Mouse (Mus musculus) E14TG2a.4 (cell line): Measurements from ENCODE around the gene Gm20388.

ENCODE experiments used
- H3K27me3 ChIP-seq: 2 replicates; pipeline ENCODE4 v1.6.1; 2014; ENCODE audit warnings: low read length, control low read depth; ENCODE audit not compliant: insufficient read depth
- H3K36me3 ChIP-seq: 2 replicates; pipeline ENCODE4 v1.6.1; 2014; ENCODE audit warnings: low read length, control low read depth; ENCODE audit not compliant: insufficient read depth
- H3K4me1 ChIP-seq: replicated peaks from 2 replicates; pipeline ENCODE4 v1.6.1; 2014; ENCODE audit warnings: low read depth, low read length, control low read depth
- H3K4me3 ChIP-seq: replicated peaks from 2 replicates; pipeline ENCODE4 v1.5.1; 2014; ENCODE audit warnings: mild to moderate bottlenecking, low read length
- H3K9me3 ChIP-seq: 2 replicates; pipeline ENCODE4 v1.6.1; 2014; ENCODE audit warnings: low read length, control low read depth
- CTCF ChIP-seq: conservative IDR thresholded peaks from 2 replicates; pipeline ENCODE4 v1.5.1; 2014; ENCODE audit warnings: low read length
- NANOG ChIP-seq: IDR thresholded peaks from 2 replicates; pipeline ENCODE4 v1.6.1; 2014; ENCODE audit warnings: borderline replicate concordance, low read length, mixed read lengths
- POU5F1 ChIP-seq: IDR thresholded peaks from 2 replicates; pipeline ENCODE4 v1.6.1; 2014; ENCODE audit warnings: low read length, borderline replicate concordance

The Gm20388 gene

DNA sequence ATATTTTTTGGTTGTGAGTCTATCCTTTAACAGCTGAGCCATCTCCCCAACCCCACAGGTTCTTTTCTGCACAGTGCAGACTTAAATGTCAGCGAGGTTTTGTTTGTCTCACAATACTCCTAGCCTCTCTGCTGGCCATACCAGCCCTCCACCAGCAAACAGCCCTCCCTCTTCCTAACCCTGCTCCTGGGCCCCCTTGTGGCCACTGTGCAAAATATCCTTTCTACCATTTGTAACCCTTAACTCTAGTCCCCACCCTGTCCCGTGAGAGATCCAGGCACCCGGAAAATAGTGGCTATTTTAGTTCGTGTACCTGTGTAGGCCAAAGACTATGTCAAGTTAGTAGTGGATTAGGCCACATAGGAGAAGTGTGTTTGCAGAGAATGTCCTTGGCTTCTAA is 3200.0 kb downstream of the Gm20388 start:
- Histone ChIP-seq H3K27me3 (peaks cover 19% of the 10 kb centered on the region), H3K36me3 (no peaks in the 10 kb centered on the region), H3K9me3 (no peaks in the 10 kb centered on the region), H3K4me1 (peaks cover 3% of the 10 kb centered on the region; the same call in 1 of the 2 replicates), H3K4me3 (no peak overlapping the region)
- peak; percentile 67 for TF ChIP-seq CTCF
- no peak for TF ChIP-seq NANOG
- no peak for TF ChIP-seq POU5F1

DNA sequence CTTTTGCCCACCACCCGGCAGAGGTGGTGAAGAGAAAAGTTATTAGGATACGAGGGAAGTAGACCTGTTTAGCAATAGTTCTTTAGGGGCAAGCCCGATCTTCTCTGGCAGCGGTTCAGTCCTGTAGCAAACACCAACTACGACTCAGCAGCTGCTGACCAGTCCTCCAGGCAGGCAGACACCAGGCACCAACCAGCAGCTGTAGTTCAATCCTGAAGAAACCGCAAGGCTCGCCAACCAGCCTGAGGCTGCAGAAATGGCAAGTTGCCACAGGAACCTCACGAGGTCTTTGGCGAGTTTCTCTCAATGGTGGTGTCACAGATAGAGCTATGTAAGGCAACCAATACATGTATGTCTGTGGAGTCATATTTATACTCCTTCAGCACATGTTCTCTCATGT is 3202.3 kb downstream of the Gm20388 start:
- Histone ChIP-seq H3K4me3 (no peak overlapping the region), H3K4me1 (peaks cover 16% of the 10 kb centered on the region), H3K27me3 (peaks cover 41% of the 10 kb centered on the region), H3K36me3 (no peaks in the 10 kb centered on the region), H3K9me3 (no peaks in the 10 kb centered on the region)
- TF ChIP-seq NANOG = no peak
- TF ChIP-seq POU5F1 = no peak

DNA sequence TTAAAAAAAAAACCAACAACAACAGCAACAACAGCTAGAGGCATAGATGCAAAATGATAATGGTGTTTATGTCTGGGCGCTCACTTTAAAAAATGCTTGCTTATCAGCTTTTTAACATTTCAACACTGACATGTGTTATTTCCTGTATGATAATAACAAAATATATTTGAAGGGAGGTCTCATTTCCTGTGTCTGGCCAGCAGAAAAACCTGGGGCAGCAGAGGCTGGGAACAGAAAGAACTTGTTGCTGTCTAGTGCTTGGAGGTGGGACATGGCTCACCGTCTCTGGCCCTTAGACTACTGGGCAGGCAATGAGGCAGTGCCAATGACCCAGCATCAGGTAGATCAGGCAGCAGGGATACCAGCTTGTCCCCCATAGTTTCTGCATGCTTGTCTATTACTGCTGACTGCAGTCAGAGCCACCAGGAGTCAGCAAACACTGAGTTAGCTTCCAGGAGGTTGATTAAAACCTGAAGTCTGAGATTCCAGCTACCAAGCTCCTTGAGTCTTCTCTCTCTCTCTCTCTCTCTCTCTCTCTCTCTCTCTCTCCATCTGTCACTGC is 3203.3 kb downstream of the Gm20388 start:
- Histone ChIP-seq H3K4me3 (no peak overlapping the region), H3K27me3 (peaks cover 52% of the 10 kb centered on the region), H3K36me3 (no peaks in the 10 kb centered on the region), H3K4me1 (peaks cover 21% of the 10 kb centered on the region), H3K9me3 (no peaks in the 10 kb centered on the region)
- TF ChIP-seq CTCF (no peak), POU5F1 (no peak), NANOG (no peak)

DNA sequence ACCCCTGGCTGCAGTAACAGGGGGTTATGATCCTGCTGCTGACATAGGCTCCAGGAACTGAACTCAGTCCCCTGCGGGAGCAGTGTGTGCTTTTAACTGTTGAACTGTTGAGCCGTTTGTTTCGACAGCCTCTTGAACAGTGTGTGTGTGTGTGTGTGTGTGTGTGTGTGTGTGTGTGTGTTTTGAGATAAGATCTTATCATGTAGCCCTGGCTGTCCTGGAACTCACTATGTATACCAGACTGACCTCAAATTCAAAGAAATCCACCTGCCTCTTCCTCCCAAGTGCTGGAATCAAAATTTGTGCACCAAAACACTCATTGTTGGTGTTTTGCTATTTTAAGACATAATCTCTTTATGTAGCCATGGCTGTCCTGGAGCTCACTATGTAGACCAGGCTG is 3204.0 kb downstream of the Gm20388 start:
- Histone ChIP-seq H3K4me3 (no peak overlapping the region), H3K9me3 (no peaks in the 10 kb centered on the region), H3K4me1 (peaks cover 21% of the 10 kb centered on the region), H3K27me3 (peaks cover 59% of the 10 kb centered on the region), H3K36me3 (no peaks in the 10 kb centered on the region)
- TF ChIP-seq NANOG (no peak), CTCF (no peak), POU5F1 (no peak)

DNA sequence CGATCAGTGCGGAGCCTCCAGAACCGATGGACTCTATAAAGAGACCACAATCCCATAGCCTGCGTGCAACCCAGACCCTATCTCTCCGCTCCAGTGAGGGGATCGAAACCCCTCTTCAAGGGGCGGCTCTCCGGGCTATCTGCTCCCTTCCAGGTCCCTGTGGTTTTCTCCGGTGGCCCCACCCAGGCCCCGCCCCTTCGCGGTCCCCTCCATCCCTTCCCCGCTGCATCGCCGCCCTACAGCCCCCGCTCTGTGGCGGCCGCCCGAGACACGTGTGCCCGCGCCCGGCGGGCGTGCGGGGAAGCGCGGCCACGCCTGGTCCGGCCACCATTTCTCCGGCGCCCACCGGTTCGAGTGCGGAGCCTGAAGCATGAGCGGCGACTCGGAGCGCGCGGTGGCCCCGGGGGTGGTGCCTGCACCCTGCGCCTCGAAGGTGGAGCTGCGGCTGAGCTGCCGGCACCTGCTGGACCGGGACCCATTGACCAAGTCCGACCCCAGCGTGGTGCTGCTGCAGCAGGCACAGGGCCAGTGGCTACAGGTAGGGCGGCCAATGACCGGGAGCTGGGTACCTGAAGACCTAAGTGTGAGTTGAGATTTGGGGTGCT is 3206.6 kb downstream of the Gm20388 start, which contains the start of gene Cpne7:
Cpne7 (plus strand) TSS at position 248 of the 605 bp plus-strand sequence.
- Histone ChIP-seq H3K27me3 (peaks cover 75% of the 10 kb centered on the region), H3K9me3 (no peaks in the 10 kb centered on the region), H3K36me3 (no peaks in the 10 kb centered on the region), H3K4me3 (peak within 1 kb of the TSS; percentile 80), H3K4me1 (peaks cover 18% of the 10 kb centered on the region)
- no peak for TF ChIP-seq NANOG
- TF ChIP-seq POU5F1 = no peak
- no peak for TF ChIP-seq CTCF

DNA sequence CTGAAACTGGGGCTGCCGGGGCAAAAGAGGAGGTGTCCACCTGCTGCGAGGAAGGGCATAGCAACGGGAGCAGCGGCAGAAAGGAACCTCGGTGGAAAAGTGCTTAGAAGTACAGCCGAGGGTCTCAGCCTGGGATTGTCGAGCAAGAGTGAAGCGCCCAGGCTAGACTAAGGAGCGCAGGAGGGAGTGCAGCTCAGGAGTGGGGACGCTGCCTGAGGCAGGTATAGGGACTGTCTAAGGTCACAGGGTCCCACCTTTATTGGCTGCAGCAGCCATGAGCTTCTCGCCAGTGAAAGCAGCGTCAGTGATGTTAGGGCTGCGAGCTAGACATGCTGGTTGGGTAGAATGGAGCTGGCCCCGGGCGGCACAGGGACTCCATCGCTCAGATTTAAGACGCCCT is 3207.1 kb downstream of the Gm20388 start:
- no peaks in the 10 kb centered on the region for H3K9me3 ChIP-seq
- TF ChIP-seq CTCF (no peak), NANOG (no peak), POU5F1 (no peak)
- H3K36me3 ChIP-seq = no peaks in the 10 kb centered on the region
- peaks cover 80% of the 10 kb centered on the region for H3K27me3 ChIP-seq
- peaks cover 18% of the 10 kb centered on the region for H3K4me1 ChIP-seq
- H3K4me3 ChIP-seq = peak overlapping the region; percentile 80

DNA sequence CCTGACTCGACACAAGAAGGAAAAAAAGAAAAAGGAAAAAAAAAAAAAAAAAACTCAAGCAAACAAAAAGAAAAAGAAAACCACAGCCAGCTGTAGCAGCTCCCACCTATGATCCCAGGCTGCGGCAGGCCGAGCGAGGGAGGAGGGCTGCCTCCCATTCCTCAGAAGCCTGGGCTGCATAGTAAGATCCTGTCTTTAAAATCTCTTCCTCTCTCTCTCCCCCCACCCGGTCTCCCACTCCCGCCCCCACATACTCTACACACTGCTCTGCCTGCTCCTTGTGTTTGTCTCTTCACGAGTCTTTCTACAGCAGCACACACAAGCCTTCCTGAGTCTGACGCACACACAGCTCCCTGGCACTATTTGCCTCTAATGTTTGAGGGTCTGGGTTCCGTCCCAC is 3211.4 kb downstream of the Gm20388 start:
- H3K9me3 ChIP-seq = no peaks in the 10 kb centered on the region
- no peak overlapping the region for H3K4me3 ChIP-seq
- peaks cover 67% of the 10 kb centered on the region for H3K27me3 ChIP-seq
- TF ChIP-seq CTCF (no peak), POU5F1 (no peak), NANOG (no peak)
- H3K4me1 ChIP-seq = peaks cover 28% of the 10 kb centered on the region
- H3K36me3 ChIP-seq = no peaks in the 10 kb centered on the region

DNA sequence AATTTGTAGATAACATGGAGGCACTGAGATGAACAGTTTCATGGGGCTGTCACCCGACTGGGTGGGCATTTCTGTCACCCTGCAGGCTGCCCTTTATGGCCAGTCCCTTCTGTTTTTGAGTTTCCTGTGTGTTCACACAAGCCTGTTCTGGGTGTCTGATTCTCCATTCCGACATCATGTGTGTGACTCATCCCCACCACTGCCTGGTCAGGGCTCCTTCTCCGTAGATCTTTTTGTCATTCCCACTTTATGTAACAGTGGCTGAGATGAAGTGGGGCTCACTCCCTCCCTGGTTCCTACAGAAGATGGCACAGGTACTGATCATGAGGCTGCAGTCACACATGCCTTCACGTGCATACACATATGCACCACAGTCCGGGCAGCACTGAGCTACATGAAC is 3212.0 kb downstream of the Gm20388 start:
- no peaks in the 10 kb centered on the region for H3K36me3 ChIP-seq
- H3K4me3 ChIP-seq = no peak overlapping the region
- H3K9me3 ChIP-seq = no peaks in the 10 kb centered on the region
- no peak for TF ChIP-seq CTCF
- no peak for TF ChIP-seq NANOG
- TF ChIP-seq POU5F1 = no peak
- H3K27me3 ChIP-seq = peaks cover 61% of the 10 kb centered on the region
- H3K4me1 ChIP-seq = peaks cover 28% of the 10 kb centered on the region

DNA sequence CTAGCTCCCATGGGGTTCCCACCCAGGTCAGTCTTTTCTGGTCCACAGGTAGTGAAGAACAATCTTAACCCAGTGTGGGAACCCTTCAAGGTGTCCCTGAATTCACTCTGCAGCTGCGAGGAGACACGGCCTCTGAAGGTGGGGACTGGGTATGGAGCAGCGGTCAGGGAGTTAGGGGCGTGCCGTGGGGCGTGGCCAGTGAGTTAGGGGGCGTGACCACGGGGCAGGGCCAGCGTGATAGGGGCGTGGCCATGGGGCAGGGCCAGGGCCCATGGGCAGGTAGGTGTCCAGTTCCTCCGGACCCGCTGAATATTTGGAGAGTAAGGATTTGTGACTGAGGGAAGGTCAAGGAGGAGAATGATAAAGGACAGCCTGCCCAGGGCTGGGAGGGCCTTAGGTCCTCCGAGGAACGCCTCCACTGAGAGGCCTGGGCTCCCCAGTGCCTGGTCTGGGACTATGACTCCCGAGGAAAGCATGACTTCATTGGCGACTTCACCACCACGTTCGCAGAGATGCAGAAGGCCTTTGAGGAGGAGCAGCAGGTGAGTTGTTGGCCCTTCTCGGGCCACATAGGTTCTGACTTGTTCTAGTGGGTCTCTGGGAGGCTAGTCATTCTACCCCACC is 3215.7 kb downstream of the Gm20388 start:
- no peaks in the 10 kb centered on the region for H3K36me3 ChIP-seq
- peak overlapping the region; percentile 57 for H3K4me3 ChIP-seq
- peaks cover 47% of the 10 kb centered on the region for H3K27me3 ChIP-seq
- peaks cover 27% of the 10 kb centered on the region for H3K4me1 ChIP-seq
- no peaks in the 10 kb centered on the region for H3K9me3 ChIP-seq
- TF ChIP-seq POU5F1 (no peak), NANOG (no peak), CTCF (no peak)
